Mouse (Mus musculus) ovary, adult 10 weeks (tissue): ENCODE data around the gene Gm43517. TPM values are rescaled to one million over a fixed set of nuclear protein-coding genes. Genes with fewer than 3 reads are reported as not detected.

Source experiments
- polyA plus RNA-seq: library from polyadenylated mRNA; stranded (reverse); fragments of 350-450 nt; fragmentation: Illumina TruSeq; extraction: RNeasy Lipid Tissue Mini Kit (QIAGEN cat#74804); gene quantifications from one replicate; pipeline ENCODE4 v1.2.3, GENCODE M21; 2014

Gene Gm43517
- polyA plus RNA-seq: not detected

GRCm38 (mm10) chr12:49384876-49385630 is at the start of gene Gm43517:
Gm43517 (plus strand) TSS chr12:49385174.

GRCm38 (mm10) chr12:49382565-49383520 is 2.1 kb upstream of the Gm43517 start, which contains the start of gene Foxg1:
Foxg1 (plus strand) TSS chr12:49382660.

Other genes with a start within 250 kb of the Gm43517 start
- not detected for gene Foxg1, start 2.5 kb upstream of the Gm43517 start, polyA plus RNA-seq